Mouse (Mus musculus) CH12.LX (cell line): Measurements from ENCODE around the gene A930033H14Rik. TPM values are rescaled to one million over a fixed set of nuclear protein-coding genes. Genes with fewer than 3 reads are reported as not detected.

ENCODE experiments used
- DNase-seq: peaks from one replicate; pipeline ENCODE4 v3.0.0-alpha.2; 2013; ENCODE audit errors: extremely low read depth
- H3K27ac ChIP-seq: 2 replicates; pipeline ENCODE4 v1.5.1; 2012; ENCODE audit warnings: low read depth, mild to moderate bottlenecking, control low read depth, moderate library complexity; ENCODE audit not compliant: insufficient read depth
- H3K27me3 ChIP-seq: replicated peaks from 2 replicates; pipeline ENCODE3; 2012; ENCODE audit warnings: inconsistent platforms
- H3K36me3 ChIP-seq, 2 experiments: replicated peaks in 1 of 2; 2 replicates each; pipeline versions ENCODE3 to v1.6.1; 2012; ENCODE audit warnings: inconsistent platforms in 1 of 2, low read length in 1 of 2, mild to moderate bottlenecking in 1 of 2, mixed read lengths in 1 of 2, moderate library complexity in 1 of 2; ENCODE audit not compliant: control insufficient read depth in 1 of 2, insufficient read depth in 1 of 2
- H3K4me1 ChIP-seq, 2 experiments: 2 replicates each; pipeline ENCODE4 v1.6.1; 2012; ENCODE audit warnings: inconsistent platforms in 1 of 2, moderate library complexity in 1 of 2; ENCODE audit not compliant: insufficient read depth in 2 of 2, control insufficient read depth in 1 of 2
- H3K4me2 ChIP-seq: 2 replicates; pipeline ENCODE4 v1.6.1; 2012; ENCODE audit warnings: low read depth, mild to moderate bottlenecking, control low read depth; ENCODE audit not compliant: poor library complexity, insufficient read depth, severe bottlenecking
- H3K4me3 ChIP-seq, 3 experiments: fragments of 150-350 bp in 1 of 3; sonication (generic) in 1 of 3; replicated peaks in 1 of 3; 2 replicates each; pipeline versions ENCODE3 to v1.5.1; 2011 to 2012; ENCODE audit warnings: low read depth in 2 of 3, low read length in 2 of 3, mild to moderate bottlenecking in 2 of 3, moderate library complexity in 2 of 3, control low read depth in 1 of 3, improper control_type of control experiment in 1 of 3, inconsistent platforms in 1 of 3, mixed read lengths in 1 of 3; ENCODE audit not compliant: poor library complexity in 1 of 3
- H3K79me2 ChIP-seq: replicated peaks from 2 replicates; pipeline ENCODE4 v1.6.1; 2012; ENCODE audit warnings: mild to moderate bottlenecking, moderate library complexity; ENCODE audit not compliant: control insufficient read depth, poor library complexity, insufficient read depth, severe bottlenecking; ENCODE audit errors: extremely low read depth
- H3K9ac ChIP-seq: 2 replicates; pipeline ENCODE4 v1.6.1; 2012; ENCODE audit warnings: low read depth, mild to moderate bottlenecking, control low read depth, moderate library complexity; ENCODE audit not compliant: insufficient read depth
- H3K9me3 ChIP-seq: replicated peaks from 2 replicates; pipeline ENCODE3; 2012; ENCODE audit warnings: low read length, inconsistent platforms, mixed read lengths
- BHLHE40 ChIP-seq: IDR thresholded peaks from 2 replicates; pipeline ENCODE4 v1.6.1; 2011; ENCODE audit warnings: mild to moderate bottlenecking, low read depth, low read length, improper control_type of control experiment
- CHD1 ChIP-seq: IDR thresholded peaks from 2 replicates; pipeline ENCODE4 v1.6.1; 2012; ENCODE audit warnings: low read depth, low read length, improper control_type of control experiment, inconsistent platforms
- ELF1 ChIP-seq: IDR thresholded peaks from 2 replicates; pipeline ENCODE4 v1.6.1; 2014; ENCODE audit warnings: low read depth, mild to moderate bottlenecking, inconsistent platforms, low read length, improper control_type of control experiment
- EP300 ChIP-seq: IDR thresholded peaks from 2 replicates; pipeline ENCODE4 v1.6.1; 2011; ENCODE audit warnings: low read length, improper control_type of control experiment
- ETS1 ChIP-seq: conservative IDR thresholded peaks from 2 replicates; pipeline ENCODE4 v1.6.1; 2012; ENCODE audit warnings: low read depth, mild to moderate bottlenecking, inconsistent platforms, low read length, improper control_type of control experiment, moderate library complexity
- GABPA ChIP-seq: IDR thresholded peaks from 2 replicates; pipeline ENCODE4 v1.6.1; 2012; ENCODE audit warnings: low read depth, low read length, improper control_type of control experiment, inconsistent platforms; ENCODE audit not compliant: insufficient replicate concordance
- IRF4 ChIP-seq: IDR thresholded peaks from 2 replicates; pipeline ENCODE4 v1.6.1; 2014; ENCODE audit warnings: low read depth, mild to moderate bottlenecking, inconsistent platforms, low read length, improper control_type of control experiment
- MAZ ChIP-seq: IDR thresholded peaks from 2 replicates; pipeline ENCODE4 v1.6.1; 2012; ENCODE audit warnings: low read depth, mild to moderate bottlenecking, inconsistent platforms, low read length, improper control_type of control experiment, moderate library complexity
- MEF2A ChIP-seq: IDR thresholded peaks from 2 replicates; pipeline ENCODE4 v1.6.1; 2014; ENCODE audit warnings: low read depth, mild to moderate bottlenecking, inconsistent platforms, low read length, improper control_type of control experiment, borderline replicate concordance
- MXI1 ChIP-seq: IDR thresholded peaks from 2 replicates; pipeline ENCODE4 v1.6.1; 2011; ENCODE audit warnings: mild to moderate bottlenecking, low read depth, low read length, improper control_type of control experiment
- NELFE ChIP-seq: IDR thresholded peaks from 2 replicates; pipeline ENCODE4 v1.6.1; 2011; ENCODE audit warnings: low read depth, low read length, improper control_type of control experiment
- PAX5 ChIP-seq: IDR thresholded peaks from 2 replicates; pipeline ENCODE4 v1.6.1; 2012; ENCODE audit warnings: low read length, inconsistent platforms, mixed read lengths
- POLR2A ChIP-seq: IDR thresholded peaks from 2 replicates; pipeline ENCODE4 v1.6.1; 2011; ENCODE audit warnings: low read depth, mild to moderate bottlenecking, improper control_type of control experiment, low read length
- RAD21 ChIP-seq: IDR thresholded peaks from 2 replicates; pipeline ENCODE4 v1.6.1; 2011; ENCODE audit warnings: low read depth, mild to moderate bottlenecking, low read length, improper control_type of control experiment, moderate library complexity
- RCOR1 ChIP-seq: conservative IDR thresholded peaks from 2 replicates; pipeline ENCODE4 v1.6.1; 2012; ENCODE audit warnings: low read depth, mild to moderate bottlenecking, inconsistent platforms, low read length, improper control_type of control experiment
- SIN3A ChIP-seq: IDR thresholded peaks from 2 replicates; pipeline ENCODE4 v1.6.1; 2012; ENCODE audit warnings: low read length, improper control_type of control experiment, inconsistent platforms
- TBP ChIP-seq: conservative IDR thresholded peaks from 2 replicates; pipeline ENCODE4 v1.6.1; 2011; ENCODE audit warnings: low read depth, low read length, improper control_type of control experiment
- TCF12 ChIP-seq: IDR thresholded peaks from 2 replicates; pipeline ENCODE4 v1.6.1; 2014; ENCODE audit warnings: low read depth, mild to moderate bottlenecking, inconsistent platforms, low read length, improper control_type of control experiment
- dilution Hi-C: fragments of 300-500 bp; cut with MboI; formaldehyde crosslinking; loops from 2 replicates; pipeline ENCODE4 v1.14.3; 2020; ENCODE audit warnings: low sequenced_read_pairs; ENCODE audit not compliant: extremely low pct_unique_long_range_greater_than_20kb, extremely low pct_ligation_motif_present
- in situ Hi-C: fragments of 300-500 bp; cut with MboI; formaldehyde crosslinking; loops from 3 replicates; pipeline ENCODE4 v1.14.3; 2019; ENCODE audit warnings: low sequenced_read_pairs, low pct_ligation_motif_present, low pct_unique_long_range_greater_than_20kb, mixed read lengths
- polyA plus RNA-seq: library from polyadenylated mRNA; unstranded; fragments of >175 nt; gene quantifications from 2 replicates; pipeline ENCODE4 v1.2.1, GENCODE M21; 2012; ENCODE audit warnings: low read depth; ENCODE audit not compliant: insufficient read length
- total RNA-seq, 2 experiments: library from RNA; depleted of rRNA; stranded (reverse); fragments of 300-350 nt in 1 of 2; fragments of >200 nt in 1 of 2; gene quantifications; 2 replicates each; pipeline ENCODE4 v1.2.3; 2012 to 2014

A930033H14Rik gene
- total and polyA plus RNA-seq, 3 experiments = 0.13 to 0.85 (median 0.46) TPM

- in situ Hi-C loops (no loop called here), dilution Hi-C loops (no loop called here)
- H3K9me3 ChIP-seq = peaks cover 3% of the 10 kb centered on the region
- H3K27ac ChIP-seq = peak overlapping the region; percentile 95
- peak overlapping the region; percentile 54 for H3K9ac ChIP-seq
- TF ChIP-seq MEF2A = peak; percentile 66; the same call in 1 of the 2 replicates
- 0 out of 2 replicates have a peak, but pooled peaks have one; percentile 9 for TF ChIP-seq BHLHE40
- peak; percentile 38; the same call in 1 of the 2 replicates for TF ChIP-seq ETS1
- no peak for TF ChIP-seq MXI1
- 0 out of 2 replicates have a peak, but pooled peaks have one; percentile 9 for TF ChIP-seq SIN3A
- TF ChIP-seq POLR2A = no peak
- TF ChIP-seq EP300 = peak; percentile 17; the same call in 1 of the 2 replicates
- TF ChIP-seq MAZ = no peak
- H3K4me3 ChIP-seq = peak overlapping the region in 2 of 3 experiments; percentile 39 to 56
- H3K4me1 ChIP-seq = peaks cover 30 to 70% of the 10 kb centered on the region in 2 experiments
- H3K79me2 ChIP-seq = peaks cover 2% of the 10 kb centered on the region; the same call in 1 of the 2 replicates
- H3K36me3 ChIP-seq = peaks cover 0 to 4% of the 10 kb centered on the region in 2 experiments
- DNase-seq = no peak
- H3K4me2 ChIP-seq = peak overlapping the region; percentile 74
- H3K27me3 ChIP-seq = no peaks in the 10 kb centered on the region
Measured at GRCm38 (mm10) chr10:69246762-69247161, 33.9 kb upstream of the A930033H14Rik start.

GRCm38 (mm10) chr10:69245906-69246668 is 33.2 kb upstream of the A930033H14Rik start:
- dilution Hi-C loops = no loop called here
- peaks cover 3% of the 10 kb centered on the region for H3K9me3 ChIP-seq
- in situ Hi-C loops = no loop called here

More at GRCm38 (mm10) chr10:69245906-69246668, 33.2 kb upstream of the A930033H14Rik start:
- DNase-seq = no peak
- H3K36me3 ChIP-seq = peaks cover 0 to 4% of the 10 kb centered on the region in 2 experiments
- H3K4me2 ChIP-seq = peak overlapping the region; percentile 74
- H3K79me2 ChIP-seq = peaks cover 2% of the 10 kb centered on the region; the same call in 1 of the 2 replicates
- H3K4me1 ChIP-seq = peaks cover 26 to 65% of the 10 kb centered on the region in 2 experiments
- H3K27ac ChIP-seq = peak overlapping the region; percentile 95
- H3K27me3 ChIP-seq = no peaks in the 10 kb centered on the region
- no peak for TF ChIP-seq RAD21
- TF ChIP-seq RCOR1 = no peak
- peak; percentile 44; the same call in 1 of the 2 replicates for TF ChIP-seq SIN3A
- TF ChIP-seq TBP = 0 out of 2 replicates have a peak, but pooled peaks have one; percentile 29
- TF ChIP-seq MAZ = no peak
- no peak for TF ChIP-seq PAX5
- no peak for TF ChIP-seq POLR2A
- 0 out of 2 replicates have a peak, but pooled peaks have one; percentile 3 for TF ChIP-seq CHD1
- peak; percentile 30; the same call in 1 of the 2 replicates for TF ChIP-seq IRF4
- TF ChIP-seq ELF1 = no peak
- TF ChIP-seq GABPA = no peak
- no peak for TF ChIP-seq TCF12
- no peak for TF ChIP-seq EP300
- no peak for TF ChIP-seq NELFE
- peak overlapping the region; percentile 54 for H3K9ac ChIP-seq
- H3K4me3 ChIP-seq = peak overlapping the region in 2 of 3 experiments; percentile 10 to 35
